Mouse (Mus musculus) gastrocnemius, postnatal 36 days (tissue): ENCODE data around the gene Trpm3. TPM values are rescaled to one million over a fixed set of nuclear protein-coding genes. Genes with fewer than 3 reads are reported as not detected.
A peak's percentile ranks its signal among the peaks of the same experiment; 100 is the strongest.

Source experiments
- DNase-seq, 2 experiments: peaks; one replicate each; pipeline ENCODE4 v3.0.0; 2022
- intact Hi-C: fragments of 180-260 bp; cut with DNase I; formaldehyde crosslinking; loops from one replicate; pipeline ENCODE4 v1.15.1; 2025
- total RNA-seq, 2 experiments: library from RNA; stranded (reverse); gene quantifications; 2 replicates each; pipeline ENCODE4 v1.2.3; 2021

The Trpm3 gene
- total RNA-seq, 2 experiments from 2014 or later, result 0.71 to 0.86 TPM

- intact Hi-C loops, result loop anchor here (10.0 kb wide), 1 partner anchor 528 kb away; the partner anchor contains the start of gene Cemip2
- no peak for DNase-seq
Measured at GRCm38 (mm10) chr19:22303021-22303951, 164.4 kb downstream of the Trpm3 start.

GRCm38 (mm10) chr19:22303952-22304655 lies 165.3 kb downstream of the Trpm3 start:
- intact Hi-C loops, result loop anchor here (10.0 kb wide), 1 partner anchor 529 kb away; the partner anchor contains the start of gene Cemip2
- peak; percentile 21 to 78 for DNase-seq

- DNase-seq, result no peak
- intact Hi-C loops, result loop anchor here (10.0 kb wide), 1 partner anchor 533 kb away; the partner anchor contains the start of gene Cemip2
Measured at GRCm38 (mm10) chr19:22308081-22308480, 169.2 kb downstream of the Trpm3 start.

DNA sequence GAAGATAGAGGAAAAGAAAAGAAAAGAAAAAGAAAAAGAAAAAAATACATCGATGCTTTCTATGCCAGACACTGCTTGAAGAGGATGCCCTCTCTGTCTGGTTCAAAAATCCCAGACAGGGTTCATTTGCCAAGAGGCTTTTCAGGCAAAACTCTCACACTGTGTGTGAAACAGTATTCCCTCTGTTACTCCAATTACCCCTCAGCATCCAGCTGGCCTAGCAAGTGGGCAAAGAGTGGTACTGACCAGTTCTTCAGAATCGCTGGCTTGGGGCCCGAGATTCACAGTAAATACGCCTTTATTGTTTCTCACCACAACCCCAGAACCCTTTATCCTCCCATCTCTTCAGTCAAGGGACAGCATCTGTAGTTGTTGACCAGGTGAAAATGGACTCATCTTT lies 178.5 kb downstream of the Trpm3 start:
- intact Hi-C loops, result no loop called here

DNA sequence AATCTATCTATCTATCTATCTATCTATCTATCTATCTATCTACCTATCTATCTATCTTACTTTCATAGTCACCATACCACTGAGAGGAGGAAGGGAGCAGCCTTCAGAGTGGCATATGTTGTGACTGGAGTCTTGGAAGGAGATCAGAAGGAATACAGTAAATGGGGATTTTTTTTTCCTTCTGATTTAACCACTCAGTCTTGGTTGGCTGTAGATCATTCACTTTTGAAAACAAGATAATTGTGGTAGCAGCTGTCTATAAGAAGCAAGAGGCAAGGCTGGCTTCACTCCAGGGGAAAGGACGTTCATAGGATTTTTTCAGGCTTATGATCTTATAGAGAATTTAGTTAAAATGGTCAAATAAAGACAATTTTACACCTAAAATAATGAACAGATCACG lies 188.0 kb downstream of the Trpm3 start:
- intact Hi-C loops, result no loop called here

More for the DNA sequence above, 178.5 kb downstream of the Trpm3 start:
- DNase-seq, result no peak

DNA sequence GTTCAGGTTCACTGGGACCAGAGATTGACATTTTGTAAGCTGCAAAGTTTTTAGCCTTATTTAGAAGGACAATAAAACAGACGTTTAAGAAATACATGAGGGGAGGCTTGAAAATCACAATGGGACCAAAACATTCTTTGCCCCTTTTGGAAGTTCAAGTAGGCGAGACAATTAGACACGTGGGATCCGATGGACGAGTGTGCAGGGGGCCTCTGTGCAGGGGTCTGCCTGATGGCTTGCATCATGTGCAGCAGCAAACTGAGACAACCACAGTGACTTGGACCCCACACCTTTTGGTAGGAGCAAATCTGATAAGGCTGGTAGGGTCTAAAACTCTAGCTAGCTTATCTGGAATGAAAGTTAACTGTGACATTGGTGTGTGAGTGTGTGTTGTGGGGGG lies 188.4 kb downstream of the Trpm3 start:
- intact Hi-C loops, result no loop called here
- DNase-seq, result no peak

More for the DNA sequence above, 188.0 kb downstream of the Trpm3 start:
- no peak for DNase-seq

DNA sequence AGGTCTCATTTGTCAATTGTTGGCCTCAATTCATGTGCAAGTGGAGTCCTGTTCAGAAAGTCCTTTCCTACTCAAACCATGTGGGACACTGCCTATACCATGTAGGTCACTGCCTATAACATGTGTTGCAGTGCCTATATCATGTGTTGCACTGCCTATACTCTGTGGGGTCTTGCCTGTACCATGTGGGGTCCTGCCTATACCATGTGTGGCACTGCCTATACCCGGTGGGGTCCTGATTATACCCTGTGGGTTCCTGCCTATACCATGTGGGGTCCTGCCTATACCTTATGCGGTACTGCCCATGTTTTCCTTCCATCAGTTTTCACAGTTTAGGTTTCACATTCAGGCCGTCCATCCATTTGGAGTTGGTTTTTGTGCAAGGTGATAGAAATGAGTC lies 197.4 kb downstream of the Trpm3 start:
- DNase-seq, result no peak
- intact Hi-C loops, result loop anchor here (10.0 kb wide), 1 partner anchor 299 kb away; no protein-coding TSS in a partner anchor

DNA sequence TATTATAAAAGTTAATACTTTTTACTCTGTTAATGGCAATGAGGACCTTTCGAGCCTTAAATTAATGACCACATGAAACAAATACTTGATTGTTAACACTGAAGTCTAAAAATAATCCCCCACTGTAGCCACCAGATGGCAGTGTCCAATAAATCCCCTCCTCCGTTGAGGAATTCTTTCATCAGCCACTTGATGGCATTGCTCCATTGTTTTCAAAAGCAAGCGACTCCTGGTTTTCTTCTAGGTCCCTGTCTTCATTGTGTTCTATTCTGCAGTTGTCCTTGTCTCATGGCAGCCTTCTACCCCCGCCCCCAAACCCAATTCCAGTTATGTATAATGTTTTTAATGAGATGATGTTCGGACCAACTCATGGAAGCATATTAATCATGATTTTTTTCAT lies 198.6 kb downstream of the Trpm3 start:
- DNase-seq, result no peak
- intact Hi-C loops, result loop anchor here (10.0 kb wide), 1 partner anchor 297 kb away; no protein-coding TSS in a partner anchor

GRCm38 (mm10) chr19:22338927-22339326 lies 200.1 kb downstream of the Trpm3 start:
- no peak for DNase-seq
- intact Hi-C loops, result loop anchor here (2.0 to 10.0 kb wide), 2 partner anchors 296 to 546 kb away; no protein-coding TSS in a partner anchor

DNA sequence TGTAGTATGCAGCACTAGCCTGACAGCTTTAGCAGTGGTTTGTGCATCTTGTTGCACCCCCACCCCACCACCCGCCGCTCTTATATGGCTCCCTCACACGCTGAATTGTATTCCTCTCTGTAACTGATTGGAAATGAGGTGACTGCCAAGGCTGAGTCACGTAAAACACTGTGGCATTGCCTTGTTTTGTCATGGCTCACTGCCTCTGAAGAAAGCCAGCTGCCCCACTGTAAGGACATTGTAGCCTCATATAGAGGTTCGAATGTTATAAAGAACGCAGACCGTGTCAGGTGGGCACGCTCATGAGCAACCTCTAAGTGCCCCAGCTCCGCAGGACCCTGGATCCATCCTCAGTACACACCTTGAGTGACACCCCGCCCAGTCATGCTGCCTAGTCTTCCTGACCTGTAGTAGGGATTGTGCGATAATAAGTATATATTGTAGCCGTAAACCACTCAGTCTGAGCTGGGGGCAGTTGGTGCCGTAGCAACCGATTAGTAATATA lies 215.2 kb downstream of the Trpm3 start:
- intact Hi-C loops, result no loop called here

DNA sequence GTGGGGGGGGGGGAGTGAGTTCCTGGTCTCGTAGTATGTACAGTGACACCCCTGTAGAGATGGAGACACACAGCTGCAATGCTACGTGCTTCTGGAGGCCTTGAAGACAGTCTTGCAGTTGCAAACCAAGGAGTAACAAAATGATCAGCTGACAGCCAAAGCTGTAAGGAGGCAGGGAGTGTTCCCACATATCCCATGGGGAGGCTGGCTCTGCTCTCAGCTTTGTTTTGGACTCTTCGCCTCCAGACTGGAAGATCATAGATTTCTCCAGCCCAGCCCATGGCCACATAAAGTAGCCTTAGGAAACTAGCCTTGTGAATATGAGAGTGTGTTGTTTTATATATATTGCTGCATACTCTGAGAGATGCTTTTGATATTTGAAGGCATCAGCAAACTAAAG lies 248.0 kb downstream of the Trpm3 start:
- intact Hi-C loops, result no loop called here
- DNase-seq, result peak; percentile 5 to 13

More for the DNA sequence above, 215.2 kb downstream of the Trpm3 start:
- DNase-seq, result no peak

DNA sequence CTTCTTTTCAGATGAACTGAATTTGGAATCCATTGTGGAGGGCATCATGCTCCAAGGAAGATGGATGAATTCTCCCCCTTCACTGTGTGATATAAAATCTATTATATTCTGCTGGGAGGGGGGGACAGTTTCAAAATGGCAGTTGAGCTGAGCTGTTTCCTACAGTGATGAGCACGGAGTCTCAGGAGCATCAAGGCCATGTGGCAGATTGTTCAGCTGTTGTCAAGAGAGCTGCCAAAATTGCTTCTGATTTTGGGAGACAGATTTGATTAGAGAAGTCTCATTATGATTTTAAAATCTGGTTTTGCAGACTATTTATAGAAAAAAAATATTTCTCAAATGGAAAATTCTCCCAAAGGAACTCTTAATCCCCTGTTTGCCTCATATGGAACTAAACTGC lies 255.9 kb downstream of the Trpm3 start:
- intact Hi-C loops, result no loop called here

DNA sequence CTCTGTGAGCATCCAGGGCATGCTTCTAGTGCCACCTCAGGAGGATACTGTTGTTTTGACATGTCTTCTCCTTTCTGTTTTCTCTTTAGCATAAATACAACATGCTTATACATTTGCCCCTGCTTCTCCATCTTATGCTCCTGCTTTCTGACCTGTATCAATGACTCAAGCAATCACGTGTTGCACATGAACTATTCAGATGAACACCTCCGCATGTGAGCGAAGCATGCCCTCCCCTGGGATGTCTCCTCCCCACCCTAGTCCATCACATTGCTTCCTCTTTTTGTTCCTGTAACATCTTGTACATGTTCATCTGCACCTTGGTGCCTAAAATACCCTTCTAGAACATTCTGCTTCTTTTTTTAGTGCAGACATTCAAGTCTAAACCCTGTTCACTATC lies 265.2 kb downstream of the Trpm3 start:
- DNase-seq, result no peak
- intact Hi-C loops, result no loop called here

More for the DNA sequence above, 255.9 kb downstream of the Trpm3 start:
- DNase-seq, result no peak

DNA sequence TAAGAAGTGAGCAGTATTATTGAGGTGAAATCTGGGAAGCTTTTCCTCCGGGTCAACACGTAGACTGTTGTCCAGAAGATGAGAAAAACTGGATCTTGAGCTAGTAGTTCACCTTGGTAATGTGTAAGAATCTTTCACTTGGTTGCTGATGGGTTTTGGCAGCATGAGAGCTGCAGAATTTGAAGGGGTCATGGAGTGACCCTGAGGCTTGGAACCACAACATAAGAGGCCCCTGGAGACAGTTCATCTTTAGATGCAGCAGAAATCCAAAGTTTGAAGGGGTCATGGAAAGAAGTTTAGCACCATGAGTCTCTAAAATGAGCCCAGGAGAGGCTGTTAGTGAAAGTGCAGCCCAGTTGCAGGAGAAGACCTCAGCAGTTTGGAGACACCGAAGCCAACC lies 279.4 kb downstream of the Trpm3 start:
- no peak for DNase-seq
- intact Hi-C loops, result no loop called here

GRCm38 (mm10) chr19:22437207-22437606 lies 298.4 kb downstream of the Trpm3 start:
- intact Hi-C loops, result no loop called here
- no peak for DNase-seq

DNA sequence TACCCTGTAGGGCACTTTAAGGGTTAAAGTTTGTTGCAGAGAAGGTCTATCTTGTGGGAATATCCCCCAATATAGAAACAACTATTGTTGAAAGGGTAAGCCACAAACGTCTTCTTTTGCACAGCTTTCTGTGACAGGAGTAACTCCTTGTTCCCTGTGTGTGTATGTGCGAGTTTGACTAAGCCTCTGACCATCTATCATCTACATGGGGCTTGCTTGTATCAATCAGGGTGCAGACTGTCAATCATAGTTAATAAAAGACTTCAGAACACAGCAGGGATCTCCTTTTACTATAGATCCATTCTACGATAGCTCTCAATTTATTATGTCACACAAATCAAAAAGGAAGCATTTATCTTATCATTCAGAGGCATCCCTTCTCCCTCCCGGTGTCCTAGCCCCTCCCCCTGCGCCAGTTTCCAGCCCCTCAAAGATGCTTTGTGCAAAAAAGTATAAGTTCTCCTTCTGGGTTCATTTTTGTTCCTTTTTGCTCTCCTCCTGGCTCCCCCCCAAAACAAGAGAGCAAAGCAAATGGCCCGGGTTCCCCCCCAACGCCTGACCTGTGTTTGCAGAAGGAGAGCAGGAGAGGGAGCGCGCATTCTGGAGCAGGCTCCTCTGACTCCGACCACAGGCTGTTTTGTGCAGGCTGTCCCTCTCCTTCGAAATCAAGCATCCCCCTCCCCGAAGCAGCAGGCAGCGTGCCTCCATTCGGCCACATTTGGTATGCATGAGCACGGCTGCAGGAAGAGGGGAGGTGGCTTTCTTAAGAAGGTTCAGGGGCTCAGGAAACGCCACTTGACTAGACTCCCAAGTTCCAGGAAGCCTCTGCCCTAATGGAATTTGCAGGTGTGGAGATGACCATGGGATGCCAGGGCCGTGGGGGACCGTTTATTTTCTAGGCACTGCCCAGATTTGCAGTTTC lies 308.8 kb downstream of the Trpm3 start:
- no peak for DNase-seq
- intact Hi-C loops, result no loop called here

DNA sequence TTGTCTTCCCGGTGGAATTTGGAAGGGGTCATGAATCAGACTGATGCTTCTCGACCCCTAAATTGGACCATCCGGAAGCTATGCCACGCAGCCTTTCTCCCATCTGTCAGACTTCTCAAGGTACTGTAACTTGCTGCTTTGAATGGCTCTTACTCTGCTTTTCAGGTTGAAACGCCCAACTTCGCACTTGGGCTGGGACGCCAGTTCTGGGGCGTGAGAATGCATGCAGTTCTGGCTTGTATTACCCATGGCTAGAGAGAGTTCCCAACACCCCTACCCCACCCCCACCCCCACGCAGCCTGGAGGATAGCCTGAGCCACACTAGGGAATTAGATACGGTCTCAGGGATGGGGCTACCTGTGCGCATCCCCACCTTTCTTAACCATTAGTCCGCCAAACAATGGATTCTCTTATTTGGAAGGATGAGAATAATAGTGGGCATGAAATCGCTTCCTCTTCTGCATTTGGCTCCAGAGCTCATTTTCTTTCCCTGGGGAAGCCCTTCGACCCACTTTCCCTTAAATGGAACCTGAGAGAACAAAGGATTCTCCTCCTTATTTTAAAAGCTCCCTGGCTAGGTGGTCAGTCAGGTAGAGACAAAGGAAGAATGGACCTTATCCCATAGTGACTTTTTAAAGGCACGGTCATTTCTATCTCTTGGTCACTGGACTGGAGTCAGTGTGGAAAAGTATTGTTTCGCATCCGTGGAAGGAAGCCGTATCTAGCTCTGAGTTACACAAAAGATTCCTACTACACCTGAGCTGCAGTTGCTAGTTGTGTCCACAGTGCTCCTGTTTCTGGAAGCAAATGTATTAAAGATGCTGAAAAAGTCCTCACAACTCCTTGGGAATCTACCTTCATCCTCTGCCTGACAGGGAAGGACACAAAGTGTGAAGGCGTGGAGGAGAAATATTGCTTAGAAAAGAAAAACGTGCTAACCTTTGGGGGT lies 309.8 kb downstream of the Trpm3 start:
- intact Hi-C loops, result no loop called here
- no peak for DNase-seq

GRCm38 (mm10) chr19:22451290-22451689 lies 312.4 kb downstream of the Trpm3 start:
- intact Hi-C loops, result no loop called here
- no peak for DNase-seq

- intact Hi-C loops, result no loop called here
Measured at GRCm38 (mm10) chr19:22456935-22457334, 318.1 kb downstream of the Trpm3 start.

More at GRCm38 (mm10) chr19:22456935-22457334, 318.1 kb downstream of the Trpm3 start:
- no peak for DNase-seq
